Mouse (Mus musculus): ENCODE measurements around the gene Hoxd9. TPM values are rescaled to one million over a fixed set of nuclear protein-coding genes. Genes with fewer than 3 reads are reported as not detected.

Hoxd9 gene
- not detected in 2 replicates for polyA plus RNA-seq (2012)

DNA sequence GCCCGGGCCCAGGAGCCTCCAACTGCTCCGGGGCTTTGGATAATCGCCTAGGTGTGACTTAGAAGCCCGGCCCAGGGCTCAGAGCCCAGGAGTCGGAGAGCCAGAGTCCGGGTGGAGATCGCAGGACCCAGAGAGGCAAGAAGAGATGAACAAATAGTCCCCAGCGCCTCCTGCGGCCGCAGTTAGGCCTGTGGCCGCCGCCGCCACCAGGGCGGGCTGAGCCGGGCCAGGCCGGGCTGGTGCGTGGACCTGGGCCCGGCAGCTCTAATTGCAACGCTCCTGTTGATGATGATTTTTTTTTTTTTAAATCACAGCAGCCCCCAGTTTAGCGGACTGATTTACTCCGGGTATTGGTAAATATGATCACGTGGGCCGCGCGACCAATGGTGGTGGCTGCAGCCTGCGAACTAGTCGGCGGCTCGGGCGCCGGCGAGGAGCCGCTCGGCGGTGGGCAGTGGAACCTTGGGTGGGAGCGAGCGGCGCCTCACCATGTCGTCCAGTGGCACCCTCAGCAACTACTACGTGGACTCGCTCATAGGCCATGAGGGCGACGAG, at the start of gene Hoxd9:
TSS of gene Hoxd9 (plus strand) at position 161 of the 555 bp plus-strand sequence.
- Histone ChIP-seq H3K4me3 (replicated peaks) (no peak within 1 kb of the TSS), H3K4me1 (ENCODE audit: control insufficient read depth) (0 out of 2 replicates have a peak, but pooled peaks cover 2% of the 10 kb centered on the region), H3K27me3 (ENCODE audit: control insufficient read depth) (peaks cover 100% of the 10 kb centered on the region), H3K36me3 (ENCODE audit: control insufficient read depth) (no peaks in the 10 kb centered on the region), H3K9me3 (ENCODE audit: control insufficient read depth, low read length) (peaks cover 5% of the 10 kb centered on the region; the same call in 1 of the 2 replicates)
- no peak for TF ChIP-seq GATA1 (IDR thresholded peaks at IDR 0.05; ENCODE audit: low read length)
- TF ChIP-seq TAL1 (IDR thresholded peaks at IDR 0.05; ENCODE audit: low read length) = no peak

DNA sequence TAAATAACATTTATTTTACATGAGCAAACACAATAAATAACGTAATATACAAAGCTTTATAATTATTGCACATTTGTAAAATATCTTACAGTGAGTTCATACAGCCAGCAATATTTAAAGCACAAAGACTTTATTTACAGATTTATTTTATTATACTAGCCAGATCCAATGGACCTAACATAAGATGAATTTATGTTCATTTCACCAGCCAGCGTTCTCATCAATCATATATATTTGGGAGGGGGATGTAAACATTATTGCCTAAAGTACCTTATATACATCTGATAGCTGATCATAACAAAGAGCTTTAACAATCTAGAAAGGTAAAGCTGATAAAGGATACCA, 44.6 kb upstream of the Hoxd9 start:
- Histone ChIP-seq H3K4me3 (replicated peaks) (no peak overlapping the region), H3K36me3 (ENCODE audit: control insufficient read depth) (no peaks in the 10 kb centered on the region), H3K9me3 (ENCODE audit: control insufficient read depth, low read length) (peaks cover 9% of the 10 kb centered on the region), H3K4me1 (ENCODE audit: control insufficient read depth) (no peaks in the 10 kb centered on the region), H3K27me3 (ENCODE audit: control insufficient read depth) (peaks cover 100% of the 10 kb centered on the region)
- TF ChIP-seq TAL1 (IDR thresholded peaks at IDR 0.05; ENCODE audit: low read length) = no peak
- TF ChIP-seq GATA1 (IDR thresholded peaks at IDR 0.05; ENCODE audit: low read length) = no peak

DNA sequence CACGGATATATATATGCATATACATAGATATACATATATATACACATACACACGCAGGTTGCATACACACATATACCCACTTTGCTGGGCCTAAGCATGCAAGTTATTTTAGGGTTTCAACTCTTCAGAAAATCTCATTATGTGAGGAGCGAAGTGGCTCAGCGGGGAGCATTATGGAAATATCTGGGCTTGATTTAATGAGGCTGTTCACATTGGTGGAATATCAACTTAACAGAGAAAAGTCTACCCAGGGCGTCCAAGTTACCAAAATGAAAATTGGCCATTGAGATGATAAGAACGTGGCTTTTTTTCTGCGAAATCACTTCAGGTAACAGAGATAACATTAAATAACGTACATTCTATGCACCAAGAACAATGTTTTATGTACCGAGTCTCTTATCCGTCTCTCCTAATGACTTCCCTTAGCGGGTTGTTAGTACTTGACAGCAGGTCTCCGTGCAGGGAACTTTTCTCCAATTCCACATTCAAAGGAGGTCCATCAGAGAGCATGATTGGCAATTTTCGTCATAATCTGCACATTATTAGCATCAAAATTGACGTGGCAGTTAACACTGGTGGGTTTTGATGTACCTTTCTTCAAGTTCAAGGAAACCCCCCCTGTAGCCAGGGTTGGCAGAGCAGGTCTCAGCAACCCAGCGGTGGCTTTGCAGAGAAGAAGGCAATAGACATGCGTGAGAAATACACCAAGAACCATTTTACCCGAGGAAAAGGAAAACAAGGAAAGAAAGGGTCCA, 43.6 kb upstream of the Hoxd9 start:
- peaks cover 9% of the 10 kb centered on the region for H3K9me3 ChIP-seq (ENCODE audit: control insufficient read depth, low read length)
- TF ChIP-seq GATA1 (IDR thresholded peaks at IDR 0.05; ENCODE audit: low read length) = no peak
- no peak overlapping the region for H3K4me3 ChIP-seq (replicated peaks)
- H3K27me3 ChIP-seq (ENCODE audit: control insufficient read depth) = peaks cover 100% of the 10 kb centered on the region
- H3K36me3 ChIP-seq (ENCODE audit: control insufficient read depth) = no peaks in the 10 kb centered on the region
- H3K4me1 ChIP-seq (ENCODE audit: control insufficient read depth) = no peaks in the 10 kb centered on the region

DNA sequence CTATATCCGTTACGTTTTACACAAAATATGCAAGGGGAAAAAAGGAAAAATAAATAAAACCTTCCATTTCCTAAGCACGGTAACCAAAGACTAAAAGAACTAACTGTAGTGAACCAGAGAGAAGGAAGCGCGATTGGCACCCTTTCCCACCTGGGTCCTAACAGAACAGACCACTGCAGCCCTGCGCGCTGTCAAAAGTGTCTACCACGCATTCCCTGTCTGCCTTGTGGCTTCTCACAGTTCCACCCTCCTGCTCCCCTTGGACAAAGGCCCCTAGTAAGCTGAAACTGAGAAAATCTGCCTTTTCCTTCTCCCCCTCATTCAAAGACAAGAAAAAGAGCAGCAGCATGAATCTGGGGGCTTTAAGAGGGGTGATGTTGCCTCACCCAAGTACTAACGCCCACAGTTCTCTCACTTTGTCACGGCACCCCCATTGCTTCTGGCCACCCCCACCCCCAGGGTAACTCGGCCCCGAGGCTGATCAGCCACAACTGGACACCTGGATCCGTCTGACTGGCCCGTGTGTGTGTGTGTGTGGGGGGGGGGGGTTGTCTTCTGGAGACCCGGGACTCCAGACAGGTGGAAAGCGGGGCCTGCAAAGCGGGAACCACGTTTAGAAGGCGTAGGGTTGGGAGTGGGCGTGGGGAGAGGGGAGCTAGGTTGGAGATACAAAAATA, 42.6 kb upstream of the Hoxd9 start:
- peaks cover 9% of the 10 kb centered on the region for H3K9me3 ChIP-seq (ENCODE audit: control insufficient read depth, low read length)
- peaks cover 100% of the 10 kb centered on the region for H3K27me3 ChIP-seq (ENCODE audit: control insufficient read depth)
- H3K36me3 ChIP-seq (ENCODE audit: control insufficient read depth) = no peaks in the 10 kb centered on the region
- no peaks in the 10 kb centered on the region for H3K4me1 ChIP-seq (ENCODE audit: control insufficient read depth)
- TF ChIP-seq GATA1 (IDR thresholded peaks at IDR 0.05; ENCODE audit: low read length) = no peak
- no peak for TF ChIP-seq TAL1 (IDR thresholded peaks at IDR 0.05; ENCODE audit: low read length)
- no peak overlapping the region for H3K4me3 ChIP-seq (replicated peaks)

DNA sequence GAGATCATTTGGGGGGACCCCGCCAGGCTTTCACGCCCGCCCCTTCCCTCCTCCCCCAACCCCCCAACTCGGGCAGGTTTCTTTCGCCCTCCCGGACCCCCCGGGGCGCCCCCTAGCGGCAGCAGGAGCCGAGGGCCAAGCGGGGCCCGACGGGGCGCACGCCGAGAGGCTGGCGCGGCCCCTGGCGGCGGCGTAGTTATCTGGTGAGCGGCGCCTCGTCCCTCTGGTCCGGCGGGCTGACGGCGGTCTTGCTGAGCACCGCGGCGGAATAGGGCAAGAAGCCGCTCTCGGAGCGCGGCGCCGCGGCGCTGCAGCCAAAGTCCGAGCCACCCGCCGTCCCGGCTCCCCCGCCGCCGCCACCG, 42.1 kb upstream of the Hoxd9 start:
- no peak for TF ChIP-seq GATA1 (IDR thresholded peaks at IDR 0.05; ENCODE audit: low read length)
- no peak for TF ChIP-seq TAL1 (IDR thresholded peaks at IDR 0.05; ENCODE audit: low read length)
- Histone ChIP-seq H3K4me3 (replicated peaks) (no peak overlapping the region), H3K4me1 (ENCODE audit: control insufficient read depth) (no peaks in the 10 kb centered on the region), H3K36me3 (ENCODE audit: control insufficient read depth) (no peaks in the 10 kb centered on the region), H3K9me3 (ENCODE audit: control insufficient read depth, low read length) (peaks cover 9% of the 10 kb centered on the region), H3K27me3 (ENCODE audit: control insufficient read depth) (peaks cover 100% of the 10 kb centered on the region)

DNA sequence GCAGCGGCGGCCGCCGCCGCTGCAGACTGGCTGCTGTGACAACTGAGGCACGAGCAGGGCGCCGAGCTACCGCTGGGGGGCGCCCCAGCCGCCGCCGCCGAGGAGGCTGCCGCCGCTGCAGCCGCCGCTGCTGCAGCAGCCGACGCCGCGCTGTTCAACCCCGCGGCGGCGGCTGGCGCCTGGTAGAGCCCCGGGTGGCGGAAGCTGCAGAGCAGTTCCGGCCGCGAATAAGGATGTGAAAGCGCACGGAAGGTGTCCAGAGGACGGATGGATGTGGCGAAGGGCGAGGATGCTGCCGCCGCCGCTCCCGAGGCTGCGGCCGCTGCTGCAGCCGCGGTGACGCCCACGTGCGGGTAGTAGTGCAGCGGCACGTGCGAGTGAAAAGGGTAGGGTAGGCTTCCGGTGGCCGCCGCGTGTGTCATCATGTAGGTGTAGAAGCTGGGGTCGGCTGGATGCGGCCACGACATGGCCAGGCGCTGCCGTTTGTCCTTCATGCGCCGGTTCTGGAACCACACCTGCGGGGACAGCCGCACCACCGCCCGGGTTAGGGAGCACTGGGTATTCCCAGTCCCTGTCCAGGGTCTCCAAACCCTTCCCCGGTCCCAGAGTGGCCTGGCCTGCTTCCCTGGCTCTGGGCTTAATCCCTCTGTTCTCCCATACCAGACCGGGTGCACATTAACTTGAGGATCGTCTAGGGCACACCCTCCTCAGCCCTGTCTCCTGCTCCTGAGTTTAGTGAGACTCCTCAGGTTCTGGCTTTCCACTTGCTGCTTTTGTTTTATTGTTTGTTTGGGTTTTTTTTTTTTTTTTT, 41.5 kb upstream of the Hoxd9 start:
- Histone ChIP-seq H3K4me1 (ENCODE audit: control insufficient read depth) (no peaks in the 10 kb centered on the region), H3K9me3 (ENCODE audit: control insufficient read depth, low read length) (peaks cover 11% of the 10 kb centered on the region), H3K4me3 (replicated peaks) (no peak overlapping the region), H3K27me3 (ENCODE audit: control insufficient read depth) (peaks cover 100% of the 10 kb centered on the region), H3K36me3 (ENCODE audit: control insufficient read depth) (no peaks in the 10 kb centered on the region)
- no peak for TF ChIP-seq GATA1 (IDR thresholded peaks at IDR 0.05; ENCODE audit: low read length)
- no peak for TF ChIP-seq TAL1 (IDR thresholded peaks at IDR 0.05; ENCODE audit: low read length)

DNA sequence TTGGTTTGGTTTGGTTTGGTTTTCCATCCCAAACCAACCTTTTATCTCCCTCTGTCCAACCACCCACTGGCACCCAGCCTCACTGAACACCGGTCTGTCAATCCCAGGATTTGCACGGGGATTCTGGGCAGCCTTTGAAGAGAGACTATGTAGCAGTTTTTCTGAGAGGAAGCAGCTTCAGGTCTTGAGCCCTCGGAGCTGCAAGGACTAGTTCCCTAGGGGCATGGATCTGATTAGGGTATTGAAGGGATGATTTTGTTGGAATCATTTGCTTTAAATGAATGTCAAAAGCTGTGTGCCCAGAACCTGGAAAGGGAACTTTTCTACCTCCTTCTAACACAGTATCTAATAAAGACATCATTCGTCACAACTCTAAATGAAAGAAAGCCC, 40.9 kb upstream of the Hoxd9 start:
- Histone ChIP-seq H3K4me3 (replicated peaks) (no peak overlapping the region), H3K4me1 (ENCODE audit: control insufficient read depth) (no peaks in the 10 kb centered on the region), H3K36me3 (ENCODE audit: control insufficient read depth) (no peaks in the 10 kb centered on the region), H3K9me3 (ENCODE audit: control insufficient read depth, low read length) (peaks cover 11% of the 10 kb centered on the region), H3K27me3 (ENCODE audit: control insufficient read depth) (peaks cover 100% of the 10 kb centered on the region)
- no peak for TF ChIP-seq GATA1 (IDR thresholded peaks at IDR 0.05; ENCODE audit: low read length)
- TF ChIP-seq TAL1 (IDR thresholded peaks at IDR 0.05; ENCODE audit: low read length) = no peak

DNA sequence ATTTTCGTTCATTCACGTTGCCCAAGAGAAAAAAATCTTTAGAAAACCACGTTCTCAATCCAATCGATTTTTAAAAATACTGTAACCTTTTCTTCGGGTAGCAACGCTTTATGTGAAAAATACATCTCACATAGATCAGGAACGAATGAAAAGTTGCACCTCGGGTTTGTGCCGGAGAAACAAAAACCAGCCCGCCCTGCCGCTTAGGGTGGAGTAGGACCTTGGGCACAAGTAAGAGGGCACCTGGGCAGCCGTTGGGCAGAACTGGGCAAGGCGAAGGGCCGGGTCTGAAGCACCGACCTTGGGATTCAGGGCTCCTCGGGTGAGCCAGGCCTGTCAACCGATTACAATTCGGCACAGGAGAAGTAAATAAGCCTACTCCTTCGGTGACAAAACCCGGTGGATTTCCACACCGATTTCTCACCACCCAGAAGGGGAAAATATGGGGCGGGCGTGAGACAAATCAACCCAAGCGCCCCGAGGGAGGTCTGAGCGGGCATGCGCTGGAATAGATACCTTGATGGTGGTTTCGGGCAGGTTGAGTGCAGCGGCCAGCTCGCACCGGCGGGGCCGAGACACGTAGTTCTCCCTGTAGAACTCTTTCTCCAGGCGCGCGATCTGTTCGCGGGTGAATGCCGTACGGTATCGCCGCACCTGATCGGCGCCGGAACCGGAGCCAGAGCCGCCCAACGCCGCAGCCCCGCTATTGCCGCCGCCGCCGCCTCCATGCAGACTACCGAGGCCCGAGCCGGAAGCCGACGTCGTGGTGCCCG, 40.1 kb upstream of the Hoxd9 start:
- H3K4me1 ChIP-seq (ENCODE audit: control insufficient read depth) = no peaks in the 10 kb centered on the region
- H3K9me3 ChIP-seq (ENCODE audit: control insufficient read depth, low read length) = peaks cover 11% of the 10 kb centered on the region
- H3K27me3 ChIP-seq (ENCODE audit: control insufficient read depth) = peaks cover 100% of the 10 kb centered on the region
- H3K4me3 ChIP-seq (replicated peaks) = no peak overlapping the region
- no peaks in the 10 kb centered on the region for H3K36me3 ChIP-seq (ENCODE audit: control insufficient read depth)
- TF ChIP-seq TAL1 (IDR thresholded peaks at IDR 0.05; ENCODE audit: low read length) (no peak), GATA1 (IDR thresholded peaks at IDR 0.05; ENCODE audit: low read length) (no peak)
